Mouse (Mus musculus): Measurements from ENCODE around the gene Itm2b. TPM values are rescaled to one million over a fixed set of nuclear protein-coding genes. Genes with fewer than 3 reads are reported as not detected.

Itm2b gene
- total RNA-seq, 2 experiments from 2014 or later: 726 to 746 TPM

GRCm38 (mm10) chr14:73398367-73398996 is 13.4 kb upstream of the Itm2b start:
- no peak for ATAC-seq (replicated peaks; ENCODE audit: low FRiP score, poor library complexity, severe bottlenecking)

GRCm38 (mm10) chr14:73395750-73396149 is 10.7 kb upstream of the Itm2b start:
- ATAC-seq (replicated peaks; ENCODE audit: low FRiP score, poor library complexity, severe bottlenecking): no peak

GRCm38 (mm10) chr14:73394263-73395006 is 9.3 kb upstream of the Itm2b start:
- ATAC-seq (replicated peaks; ENCODE audit: low FRiP score, poor library complexity, severe bottlenecking): no peak

- no peak for ATAC-seq (replicated peaks; ENCODE audit: low FRiP score, poor library complexity, severe bottlenecking)
Measured at GRCm38 (mm10) chr14:73391457-73391856, 6.4 kb upstream of the Itm2b start.

GRCm38 (mm10) chr14:73390196-73390595 is 5.1 kb upstream of the Itm2b start:
- no peak for ATAC-seq (replicated peaks; ENCODE audit: low FRiP score, poor library complexity, severe bottlenecking)

- ATAC-seq (replicated peaks; ENCODE audit: low FRiP score, poor library complexity, severe bottlenecking): no peak
Measured at GRCm38 (mm10) chr14:73389059-73389458, 4.0 kb upstream of the Itm2b start.

GRCm38 (mm10) chr14:73388546-73388945 is 3.5 kb upstream of the Itm2b start:
- ATAC-seq (replicated peaks; ENCODE audit: low FRiP score, poor library complexity, severe bottlenecking): no peak

GRCm38 (mm10) chr14:73386493-73386892 is 1.4 kb upstream of the Itm2b start:
- no peak for ATAC-seq (replicated peaks; ENCODE audit: low FRiP score, poor library complexity, severe bottlenecking)

- peak; percentile 58 for ATAC-seq (replicated peaks; ENCODE audit: low FRiP score, poor library complexity, severe bottlenecking)
Measured at GRCm38 (mm10) chr14:73385720-73386374, 758 bp upstream of the Itm2b start.

GRCm38 (mm10) chr14:73384546-73384912 is 560 bp downstream of the Itm2b start:
- ATAC-seq (replicated peaks; ENCODE audit: low FRiP score, poor library complexity, severe bottlenecking): peak; percentile 30

- ATAC-seq (replicated peaks; ENCODE audit: low FRiP score, poor library complexity, severe bottlenecking): no peak
Measured at GRCm38 (mm10) chr14:73383746-73384145, 1.3 kb downstream of the Itm2b start.

- no peak for ATAC-seq (replicated peaks; ENCODE audit: low FRiP score, poor library complexity, severe bottlenecking)
Measured at GRCm38 (mm10) chr14:73382699-73383098, 2.4 kb downstream of the Itm2b start.

- no peak for ATAC-seq (replicated peaks; ENCODE audit: low FRiP score, poor library complexity, severe bottlenecking)
Measured at GRCm38 (mm10) chr14:73381559-73381958, 3.5 kb downstream of the Itm2b start.

- no peak for ATAC-seq (replicated peaks; ENCODE audit: low FRiP score, poor library complexity, severe bottlenecking)
Measured at GRCm38 (mm10) chr14:73377804-73378203, 7.3 kb downstream of the Itm2b start.

GRCm38 (mm10) chr14:73376920-73377319 is 8.2 kb downstream of the Itm2b start:
- no peak for ATAC-seq (replicated peaks; ENCODE audit: low FRiP score, poor library complexity, severe bottlenecking)

GRCm38 (mm10) chr14:73375903-73376302 is 9.2 kb downstream of the Itm2b start:
- no peak for ATAC-seq (replicated peaks; ENCODE audit: low FRiP score, poor library complexity, severe bottlenecking)

- ATAC-seq (replicated peaks; ENCODE audit: low FRiP score, poor library complexity, severe bottlenecking): no peak
Measured at GRCm38 (mm10) chr14:73375445-73375844, 9.6 kb downstream of the Itm2b start.

- ATAC-seq (replicated peaks; ENCODE audit: low FRiP score, poor library complexity, severe bottlenecking): no peak
Measured at GRCm38 (mm10) chr14:73374315-73374890, 10.7 kb downstream of the Itm2b start.

- ATAC-seq (replicated peaks; ENCODE audit: low FRiP score, poor library complexity, severe bottlenecking): no peak
Measured at GRCm38 (mm10) chr14:73373606-73374005, 11.5 kb downstream of the Itm2b start.

- ATAC-seq (replicated peaks; ENCODE audit: low FRiP score, poor library complexity, severe bottlenecking): no peak
Measured at GRCm38 (mm10) chr14:73372990-73373389, 12.1 kb downstream of the Itm2b start.

GRCm38 (mm10) chr14:73371577-73371976 is 13.5 kb downstream of the Itm2b start:
- ATAC-seq (replicated peaks; ENCODE audit: low FRiP score, poor library complexity, severe bottlenecking): peak; percentile 54

Measured in erythroblast, adult 5-6 weeks (primary cell).